Mouse (Mus musculus): ENCODE data around the gene Olfr1313. TPM values are rescaled to one million over a fixed set of nuclear protein-coding genes. Genes with fewer than 3 reads are reported as not detected.
"Not testable (repeated sequence)": the region's sequence is repeated elsewhere in the genome, so short reads cannot be mapped to it uniquely, and the experiment has no call there.

The Olfr1313 gene
- not detected in 2 replicates for polyA plus RNA-seq (2015; fragmentation: Nextera tagmentation; extraction: Ambion mirVana)

- Histone ChIP-seq H3K4me2 (replicated peaks) (no peak within 1 kb of the TSS), H3K9me3 (no peaks in the 10 kb centered on the region), H3K27me3 (no peaks in the 10 kb centered on the region), H3K36me3 (no peaks in the 10 kb centered on the region), H3K27ac (no peak within 1 kb of the TSS), H3K4me3 (replicated peaks) (no peak within 1 kb of the TSS), H3K4me1 (replicated peaks) (no peaks in the 10 kb centered on the region), H3K9ac (replicated peaks) (no peak within 1 kb of the TSS)
- ATAC-seq = no peak
Observed at GRCm38 (mm10) chr2:112077743-112078142, at the start of gene Olfr1313. Olfr1313 (minus strand) TSS chr2:112077843.

DNA sequence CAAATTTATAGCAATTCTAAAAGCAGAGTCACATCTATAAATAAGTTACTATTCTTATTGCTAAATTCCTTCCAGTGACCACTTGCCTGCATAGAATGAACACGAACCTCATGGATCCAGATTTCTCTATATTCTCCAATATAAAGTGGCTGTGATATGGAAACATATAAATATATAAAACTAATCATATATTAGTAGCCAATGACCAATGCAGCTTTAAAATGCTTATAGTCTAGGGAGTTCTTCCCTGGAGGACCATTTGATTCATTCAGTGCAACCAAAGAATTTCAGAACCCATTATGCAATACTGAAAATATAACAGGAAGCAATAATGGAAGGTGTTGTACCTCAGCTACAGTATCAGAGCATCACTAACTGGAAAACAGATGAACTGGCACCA is 37.7 kb upstream of the Olfr1313 start, which contains the start of gene Olfr1315-ps1:
Olfr1315-ps1 (minus strand) TSS at position 101 of the 400 bp plus-strand sequence.
- no peak for ATAC-seq

GRCm38 (mm10) chr2:112096681-112097080 is 19.0 kb upstream of the Olfr1313 start, which contains the start of gene Olfr1314:
Olfr1314 (minus strand) TSS chr2:112096781.
- Histone ChIP-seq H3K27ac (no peak within 1 kb of the TSS), H3K27me3 (no peaks in the 10 kb centered on the region), H3K4me1 (replicated peaks) (no peaks in the 10 kb centered on the region), H3K9me3 (no peaks in the 10 kb centered on the region), H3K4me2 (replicated peaks) (no peak within 1 kb of the TSS), H3K36me3 (no peaks in the 10 kb centered on the region), H3K4me3 (replicated peaks) (no peak within 1 kb of the TSS), H3K9ac (replicated peaks) (no peak within 1 kb of the TSS)
- no peak for ATAC-seq

More for the DNA sequence above, 37.7 kb upstream of the Olfr1313 start, which contains the start of gene Olfr1315-ps1:
- 72% methylated on average over 1 of the region's 1 CpGs for WGBS
- H3K27me3 ChIP-seq = no peaks in the 10 kb centered on the region
- H3K9me3 ChIP-seq = no peaks in the 10 kb centered on the region
- H3K27ac ChIP-seq = no peak within 1 kb of the TSS
- no peak within 1 kb of the TSS for H3K4me2 ChIP-seq (replicated peaks)
- no peaks in the 10 kb centered on the region for H3K36me3 ChIP-seq
- H3K4me3 ChIP-seq (replicated peaks) = no peak within 1 kb of the TSS
- H3K9ac ChIP-seq (replicated peaks) = no peak within 1 kb of the TSS
- H3K4me1 ChIP-seq (replicated peaks) = no peaks in the 10 kb centered on the region

DNA sequence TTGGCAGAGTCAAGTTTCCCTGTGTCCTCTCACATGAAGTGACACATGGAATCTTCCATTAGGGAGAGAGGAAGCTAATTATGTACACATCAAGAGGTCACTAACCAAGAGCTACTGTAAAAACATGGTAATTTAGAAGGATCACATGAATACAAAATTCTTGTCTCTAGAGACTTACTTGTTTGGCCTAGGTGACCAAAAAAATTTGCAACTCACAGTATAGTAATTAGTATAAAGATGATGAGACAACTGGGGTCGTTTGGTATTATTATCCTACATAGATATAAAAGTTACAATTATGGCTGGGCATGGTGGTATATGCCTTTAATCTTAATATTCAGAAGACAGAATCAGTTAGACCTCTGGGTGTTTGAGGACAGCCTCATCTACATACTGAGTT is 27.5 kb downstream of the Olfr1313 start, which contains the start of gene Olfr1312:
Olfr1312 (minus strand) TSS at position 101 of the 400 bp plus-strand sequence.
- 0 out of 2 replicates have a peak, but pooled peaks cover 2% of the 10 kb centered on the region for H3K9me3 ChIP-seq
- H3K36me3 ChIP-seq = no peaks in the 10 kb centered on the region
- no peak within 1 kb of the TSS for H3K4me3 ChIP-seq (replicated peaks)
- no peak within 1 kb of the TSS for H3K9ac ChIP-seq (replicated peaks)
- no peak within 1 kb of the TSS for H3K4me2 ChIP-seq (replicated peaks)
- ATAC-seq = no peak
- H3K27ac ChIP-seq = no peak within 1 kb of the TSS
- WGBS = 37% methylated on average over 1 of the region's 1 CpGs
- H3K4me1 ChIP-seq (replicated peaks) = no peaks in the 10 kb centered on the region
- H3K27me3 ChIP-seq = no peaks in the 10 kb centered on the region

DNA sequence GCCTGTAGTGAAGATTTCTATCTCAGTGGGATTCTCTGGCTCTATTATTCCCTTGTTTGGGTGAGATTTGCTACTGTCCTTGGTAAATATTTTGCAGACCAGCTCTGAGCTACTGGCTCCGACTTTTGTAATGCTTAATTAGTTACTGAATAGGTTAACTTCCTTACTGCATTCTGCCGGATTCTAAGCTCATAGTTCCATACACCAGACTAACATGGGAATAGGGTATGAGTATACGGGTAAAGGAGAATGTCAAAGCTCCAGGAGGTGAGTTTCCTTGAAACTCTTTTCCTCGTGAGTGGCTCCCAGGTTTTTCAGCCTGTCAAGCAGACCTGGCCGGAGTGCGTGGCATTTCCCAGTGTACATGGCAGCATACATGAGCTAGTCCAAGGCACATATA is 50.7 kb downstream of the Olfr1313 start:
- H3K9ac ChIP-seq (replicated peaks); H3K4me2 ChIP-seq (replicated peaks); H3K9me3 ChIP-seq; H3K27me3 ChIP-seq; H3K4me1 ChIP-seq (replicated peaks); ATAC-seq; H3K4me3 ChIP-seq (replicated peaks); H3K27ac ChIP-seq; H3K36me3 ChIP-seq: not testable (repeated sequence)
- 59% methylated on average over 6 of the region's 6 CpGs for WGBS

- no peak for ATAC-seq
- Histone ChIP-seq H3K27ac (no peak within 1 kb of the TSS), H3K4me1 (replicated peaks) (no peaks in the 10 kb centered on the region), H3K36me3 (no peaks in the 10 kb centered on the region), H3K9ac (replicated peaks) (no peak within 1 kb of the TSS), H3K4me2 (replicated peaks) (no peak within 1 kb of the TSS), H3K4me3 (replicated peaks) (no peak within 1 kb of the TSS), H3K9me3 (no peaks in the 10 kb centered on the region), H3K27me3 (no peaks in the 10 kb centered on the region)
- WGBS = 92% methylated on average over 2 of the region's 2 CpGs
Observed at GRCm38 (mm10) chr2:112024312-112024711, 53.3 kb downstream of the Olfr1313 start, which contains the start of gene Olfr1311. Olfr1311 (minus strand) TSS chr2:112024412.

Other genes with a start within 250 kb of the Olfr1313 start
- not detected in 2 replicates for gene Olfr1305, start 200.7 kb downstream of the Olfr1313 start, polyA plus RNA-seq (2015; fragmentation: Nextera tagmentation; extraction: Ambion mirVana)
- gene Olfr1306, start 161.6 kb downstream of the Olfr1313 start, polyA plus RNA-seq (2015; fragmentation: Nextera tagmentation; extraction: Ambion mirVana) = not detected in 2 replicates
- 0.01 TPM in 1 of 2 replicates, not detected in the other for gene Olfr1307, start 128.4 kb downstream of the Olfr1313 start, polyA plus RNA-seq (2015; fragmentation: Nextera tagmentation; extraction: Ambion mirVana)
- gene Olfr1308, start 112.9 kb downstream of the Olfr1313 start, polyA plus RNA-seq (2015; fragmentation: Nextera tagmentation; extraction: Ambion mirVana) = not detected in 2 replicates
- gene Olfr1309, start 87.6 kb downstream of the Olfr1313 start, polyA plus RNA-seq (2015; fragmentation: Nextera tagmentation; extraction: Ambion mirVana) = not detected in 2 replicates
- gene Olfr1310, start 65.1 kb downstream of the Olfr1313 start, polyA plus RNA-seq (2015; fragmentation: Nextera tagmentation; extraction: Ambion mirVana) = not detected in 2 replicates
- gene Olfr1311, start 53.4 kb downstream of the Olfr1313 start, polyA plus RNA-seq (2015; fragmentation: Nextera tagmentation; extraction: Ambion mirVana) = not detected in 2 replicates
- not detected in 2 replicates for gene Olfr1312, start 27.6 kb downstream of the Olfr1313 start, polyA plus RNA-seq (2015; fragmentation: Nextera tagmentation; extraction: Ambion mirVana)
- gene Olfr1314, start 18.9 kb upstream of the Olfr1313 start, polyA plus RNA-seq (2015; fragmentation: Nextera tagmentation; extraction: Ambion mirVana) = not detected in 2 replicates
- gene Olfr1315-ps1, start 37.6 kb upstream of the Olfr1313 start, polyA plus RNA-seq (2015; fragmentation: Nextera tagmentation; extraction: Ambion mirVana) = not detected in 2 replicates
- gene Olfr1316, start 57.1 kb upstream of the Olfr1313 start, polyA plus RNA-seq (2015; fragmentation: Nextera tagmentation; extraction: Ambion mirVana) = not detected in 2 replicates
- gene Olfr1317, start 62.5 kb upstream of the Olfr1313 start, polyA plus RNA-seq (2015; fragmentation: Nextera tagmentation; extraction: Ambion mirVana) = not detected in 2 replicates
- gene Olfr1318, start 76.4 kb upstream of the Olfr1313 start, polyA plus RNA-seq (2015; fragmentation: Nextera tagmentation; extraction: Ambion mirVana) = not detected in 2 replicates
- 13.7 and 13.9 TPM in 2 replicates for gene Lpcat4, start 161.6 kb upstream of the Olfr1313 start, polyA plus RNA-seq (2015; fragmentation: Nextera tagmentation; extraction: Ambion mirVana)
- 0.05 TPM in 1 of 2 replicates, not detected in the other for gene Nutm1, start 181.4 kb upstream of the Olfr1313 start, polyA plus RNA-seq (2015; fragmentation: Nextera tagmentation; extraction: Ambion mirVana)
- gene Nop10, start 184.1 kb upstream of the Olfr1313 start, polyA plus RNA-seq (2015; fragmentation: Nextera tagmentation; extraction: Ambion mirVana) = 152 and 160 TPM in 2 replicates
- gene Slc12a6, start 188.0 kb upstream of the Olfr1313 start, polyA plus RNA-seq (2015; fragmentation: Nextera tagmentation; extraction: Ambion mirVana) = 16.4 TPM in 2 replicates
- gene Gm21985, start 188.5 kb upstream of the Olfr1313 start, polyA plus RNA-seq (2015; fragmentation: Nextera tagmentation; extraction: Ambion mirVana) = not detected in 2 replicates